7 mouse cellular contexts compared by ENCODE assay signal in the genomic region with DNA sequence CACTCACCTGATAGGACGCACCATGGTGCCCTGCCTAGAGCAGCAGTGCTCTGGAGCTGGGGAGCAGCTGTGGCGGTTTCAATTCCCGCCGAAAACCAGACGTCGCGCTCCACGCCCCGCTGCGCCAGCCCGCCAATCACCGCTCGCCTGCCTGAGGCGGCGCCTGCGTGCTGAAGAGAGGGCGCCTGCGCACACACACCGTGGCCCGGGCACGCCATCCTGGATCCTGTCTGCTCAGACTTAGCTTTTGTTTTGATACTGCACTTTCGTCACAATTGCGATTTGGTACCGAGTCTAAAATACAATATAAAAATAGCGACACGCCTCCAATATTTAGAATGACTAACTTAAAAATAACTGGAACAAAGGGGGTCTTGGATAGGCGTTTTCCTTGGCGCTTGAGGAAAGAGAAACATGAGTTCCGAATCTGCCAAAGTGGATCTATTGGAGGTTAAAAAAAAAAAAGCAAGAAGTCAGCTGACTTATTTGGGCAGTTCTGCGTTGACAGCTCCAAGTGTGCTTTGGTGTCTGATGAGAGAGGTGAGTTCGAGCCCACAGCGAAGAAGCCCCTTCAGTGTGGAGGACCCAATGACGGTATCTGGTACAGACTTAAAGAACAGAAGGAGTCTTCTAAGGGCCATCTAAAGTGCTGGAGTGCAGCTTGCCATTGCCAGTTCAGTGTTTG. TPM values are rescaled to one million over a fixed set of nuclear protein-coding genes. Genes with fewer than 3 reads are reported as not detected.
DNase-seq lines count a peak whose midpoint lies in the region; ATAC-seq lines count a peak whose summit lies in the region.

A gene (minus strand): TSS at position 101 of the 685 bp plus-strand sequence.
A gene (plus strand): TSS at position 476 of the 685 bp plus-strand sequence.

- DNase-seq in adrenal gland, adult 8-10 months: peak; percentile 90
- peak; percentile 94 for DNase-seq in embryo, embryonic 9.5 days (ENCODE audit: extremely low spot score)
- DNase-seq in gastrocnemius, postnatal 4 days (ENCODE audit: low spot score in 2 of 2): peak; percentile 89 to 96
- DNase-seq in left cerebral cortex, postnatal 36 days (ENCODE audit: low spot score in 2 of 2): peak; percentile 96 to 98
- peak; percentile 99 for DNase-seq in midbrain, embryonic 11.5 days (ENCODE audit: low spot score, missing footprints)
- peak; percentile 96 for DNase-seq in skeletal muscle tissue, adult 2 months (ENCODE audit: low read depth, low spot score)

- under 1% methylated on average over 33 of the region's 33 CpGs for WGBS in intestine, embryonic 16.5 days
- WGBS in midbrain, embryonic 11.5 days: under 1% methylated on average over 33 of the region's 33 CpGs

- intact Hi-C loops in left cerebral cortex, postnatal 36 days (cut with DNase I): loop anchor here (5.0 to 10.0 kb wide), 3 partner anchors 92 to 505 kb away; a partner anchor contains a TSS

- no peaks in the 10 kb centered on the region for H3K27me3 ChIP-seq in intestine, embryonic 16.5 days (replicated peaks; ENCODE audit: control insufficient read depth, insufficient read depth, low read length)
- no peaks in the 10 kb centered on the region for H3K27me3 ChIP-seq in midbrain, embryonic 11.5 days (ENCODE audit: control insufficient read depth, insufficient read depth, low read length)

- H3K9me3 ChIP-seq in intestine, embryonic 16.5 days (ENCODE audit: control insufficient read depth, low read length): no peaks in the 10 kb centered on the region
- no peaks in the 10 kb centered on the region for H3K9me3 ChIP-seq in midbrain, embryonic 11.5 days (ENCODE audit: control insufficient read depth, low read length)

- peaks cover 14% of the 10 kb centered on the region for H3K4me1 ChIP-seq in intestine, embryonic 16.5 days (ENCODE audit: control insufficient read depth, insufficient read depth, low read length)
- H3K4me1 ChIP-seq in midbrain, embryonic 11.5 days (ENCODE audit: control insufficient read depth, insufficient read depth, low read length): peaks cover 9% of the 10 kb centered on the region

- peak within 1 kb of the TSS; percentile 65 for H3K4me3 ChIP-seq in intestine, embryonic 16.5 days (ENCODE audit: low read length)
- peak within 1 kb of the TSS; percentile 73 for H3K4me3 ChIP-seq in midbrain, embryonic 11.5 days (ENCODE audit: low read depth, low read length)

- peak within 1 kb of the TSS; percentile 9; the same call in 1 of the 2 replicates for H3K27ac ChIP-seq in intestine, embryonic 16.5 days (ENCODE audit: low read length)
- H3K27ac ChIP-seq in midbrain, embryonic 11.5 days (ENCODE audit: low read depth, low read length): no peak within 1 kb of the TSS; the same call in 1 of the 2 replicates

- no peaks in the 10 kb centered on the region for H3K36me3 ChIP-seq in intestine, embryonic 16.5 days (ENCODE audit: control insufficient read depth, insufficient read depth, low read length)
- no peaks in the 10 kb centered on the region for H3K36me3 ChIP-seq in midbrain, embryonic 11.5 days (ENCODE audit: control insufficient read depth, insufficient read depth, low read length)

- ATAC-seq in intestine, embryonic 16.5 days: peak; percentile 100
- ATAC-seq in midbrain, embryonic 11.5 days (ENCODE audit: low FRiP score): peak; percentile 99

- peak within 1 kb of the TSS; percentile 91 for H3K4me2 ChIP-seq in intestine, embryonic 16.5 days (ENCODE audit: low read depth, low read length)
- H3K4me2 ChIP-seq in midbrain, embryonic 11.5 days: peak within 1 kb of the TSS; percentile 68

- H3K9ac ChIP-seq in intestine, embryonic 16.5 days (ENCODE audit: low read depth, low read length): peak within 1 kb of the TSS; percentile 73
- peak within 1 kb of the TSS; percentile 76 for H3K9ac ChIP-seq in midbrain, embryonic 11.5 days (ENCODE audit: low read length)

RNA-seq across cellular contexts. Expression of the first gene that starts in this region (rescaled TPM):
- 1 to 10 TPM in 2 of 4 experiments, under 1 TPM in 2; 0.73 to 2.3 (median 1.0) TPM for total RNA-seq in adrenal gland, adult 8-10 months (2022)
- total RNA-seq in gastrocnemius, postnatal 4 days (2021): 10 to 100 TPM; 13.6 to 17.3 TPM
- polyA plus RNA-seq in intestine, embryonic 16.5 days (2015; fragmentation: Nextera tagmentation; extraction: Ambion mirVana): 35.2 and 37.1 TPM in 2 replicates
- total RNA-seq in left cerebral cortex, postnatal 36 days (2021): 1 to 10 TPM; 2.8 to 2.9 TPM
- 82.3 and 87.5 TPM in 2 replicates for polyA plus RNA-seq in midbrain, embryonic 11.5 days (2014; fragmentation: Nextera tagmentation; extraction: Ambion mirVana)

RNA-seq across cellular contexts. Expression of the second gene that starts in this region (rescaled TPM):
- 10 to 100 TPM; 20.2 to 31.5 (median 26.1) TPM for total RNA-seq in adrenal gland, adult 8-10 months (2022)
- total RNA-seq in gastrocnemius, postnatal 4 days (2021): 10 to 100 TPM; 12.9 to 14.4 TPM
- polyA plus RNA-seq in intestine, embryonic 16.5 days (2015; fragmentation: Nextera tagmentation; extraction: Ambion mirVana): 20.7 and 23.1 TPM in 2 replicates
- 10 to 100 TPM; 43.0 to 44.0 TPM for total RNA-seq in left cerebral cortex, postnatal 36 days (2021)
- polyA plus RNA-seq in midbrain, embryonic 11.5 days (2014; fragmentation: Nextera tagmentation; extraction: Ambion mirVana): 19.4 and 21.5 TPM in 2 replicates
